Mouse (Mus musculus): ENCODE data around the gene Zeb2. TPM values are rescaled to one million over a fixed set of nuclear protein-coding genes. Genes with fewer than 3 reads are reported as not detected.

Zeb2 gene
- polyA plus RNA-seq, 1 experiment = 73.5 TPM

DNA sequence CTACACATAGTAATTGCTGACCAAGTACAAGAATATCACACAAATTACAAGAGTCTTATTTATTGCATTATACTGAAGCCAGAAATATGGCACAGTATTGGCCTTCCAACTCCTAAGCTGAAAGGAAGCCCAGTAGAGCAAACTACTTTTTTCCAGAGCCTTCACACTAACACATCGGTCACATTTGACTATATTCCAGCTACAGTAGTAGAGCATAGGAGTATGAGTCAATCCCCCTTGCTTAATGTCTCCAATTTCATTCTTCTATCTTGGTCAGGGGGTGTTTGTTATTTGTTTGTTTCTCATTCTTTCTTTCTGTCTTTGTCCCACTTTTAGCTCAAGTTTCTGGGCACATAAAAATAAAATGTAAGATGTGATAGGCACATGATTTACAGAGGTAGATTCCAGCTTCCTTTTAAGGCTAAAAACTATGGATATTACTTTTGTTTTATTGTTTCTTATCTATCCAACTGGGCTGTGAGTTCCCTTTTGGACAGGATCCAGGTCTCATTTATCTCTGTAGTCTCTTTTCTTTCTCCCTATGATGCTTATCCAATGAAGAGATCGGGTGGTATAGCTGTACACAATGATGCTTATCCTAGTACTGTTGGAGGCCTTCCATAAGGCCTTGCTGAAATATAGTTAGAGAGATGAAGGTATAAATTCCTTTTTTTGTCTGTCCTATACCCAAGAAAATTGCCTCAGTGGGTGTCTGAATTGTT, 151.2 kb downstream of the Zeb2 start:
- Histone ChIP-seq H3K27ac (ENCODE audit: insufficient read depth, low read length) (no peak overlapping the region), H3K4me1 (ENCODE audit: control insufficient read depth, insufficient read depth, low read length) (peaks cover 10% of the 10 kb centered on the region), H3K4me3 (ENCODE audit: insufficient read depth, low read length) (no peak overlapping the region)
- no peak for TF ChIP-seq CTCF (IDR thresholded peaks at IDR 0.05; ENCODE audit: borderline replicate concordance, insufficient read depth, low read length)
- no peak for TF ChIP-seq POLR2A (IDR thresholded peaks at IDR 0.05; ENCODE audit: low read depth, low read length)

DNA sequence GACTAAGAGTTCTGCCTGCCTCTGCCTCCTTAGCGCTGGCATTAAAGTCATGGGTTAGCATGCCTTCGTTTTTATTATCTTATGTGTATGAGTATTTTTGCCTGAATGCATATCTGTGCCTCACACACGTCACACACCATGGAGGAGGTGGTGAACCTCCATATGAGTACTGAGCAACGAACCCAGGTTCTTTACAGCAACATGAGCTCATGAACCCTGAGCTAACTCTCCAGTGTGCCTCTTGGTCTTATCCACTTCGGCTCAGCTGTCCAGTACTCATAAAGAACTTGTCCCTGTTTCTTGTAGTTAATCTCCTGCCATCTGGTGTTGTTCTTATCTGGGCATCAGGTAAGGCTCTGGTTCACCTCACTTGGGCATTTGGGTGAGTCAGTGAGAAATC, 154.6 kb downstream of the Zeb2 start:
- peaks cover 12% of the 10 kb centered on the region for H3K4me1 ChIP-seq (ENCODE audit: control insufficient read depth, insufficient read depth, low read length)
- no peak overlapping the region for H3K27ac ChIP-seq (ENCODE audit: insufficient read depth, low read length)
- TF ChIP-seq CTCF (IDR thresholded peaks at IDR 0.05; ENCODE audit: borderline replicate concordance, insufficient read depth, low read length) = no peak
- no peak overlapping the region for H3K4me3 ChIP-seq (ENCODE audit: insufficient read depth, low read length)

DNA sequence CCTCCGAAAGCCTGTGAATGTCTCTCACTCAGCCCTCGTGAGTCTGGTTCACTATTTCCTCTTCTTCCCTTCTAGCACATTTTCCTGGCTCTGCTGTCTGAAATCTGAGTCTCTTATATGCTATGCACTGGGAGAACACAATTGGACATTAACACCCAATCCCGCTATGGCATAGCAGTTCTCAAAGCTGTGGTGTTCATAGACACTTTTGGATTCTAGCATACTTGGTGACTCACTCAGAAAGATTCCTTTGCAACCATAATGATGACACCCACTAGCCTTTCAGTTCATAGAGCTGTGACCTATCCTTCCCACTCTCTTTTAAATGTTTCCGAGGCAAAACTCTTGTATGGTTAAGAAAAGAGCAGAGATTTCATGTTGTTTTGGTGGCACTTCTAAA, 156.0 kb downstream of the Zeb2 start:
- TF ChIP-seq CTCF (IDR thresholded peaks at IDR 0.05; ENCODE audit: borderline replicate concordance, insufficient read depth, low read length) (no peak), POLR2A (IDR thresholded peaks at IDR 0.05; ENCODE audit: low read depth, low read length) (no peak)

DNA sequence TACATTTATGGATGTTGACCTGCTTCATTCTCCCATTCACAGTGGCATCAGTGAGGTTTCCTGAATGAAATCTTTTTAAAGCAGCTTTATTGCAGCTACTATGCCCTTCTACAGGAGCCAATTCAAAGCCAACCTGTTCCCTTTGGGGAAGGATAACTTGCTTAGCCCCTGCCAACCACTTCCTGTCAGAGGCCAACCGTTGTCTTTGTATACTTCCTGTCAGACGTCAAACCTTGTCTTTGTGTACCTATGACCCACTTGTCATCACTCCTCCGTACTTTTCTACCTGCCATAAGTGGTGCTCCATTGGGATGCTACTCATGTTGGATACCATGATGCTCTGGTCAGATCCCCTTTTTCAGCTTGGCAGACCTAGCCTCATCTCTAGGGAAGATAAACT, 156.6 kb downstream of the Zeb2 start:
- TF ChIP-seq CTCF (IDR thresholded peaks at IDR 0.05; ENCODE audit: borderline replicate concordance, insufficient read depth, low read length) = no peak
- TF ChIP-seq POLR2A (IDR thresholded peaks at IDR 0.05; ENCODE audit: low read depth, low read length) = no peak
- Histone ChIP-seq H3K4me3 (ENCODE audit: insufficient read depth, low read length) (no peak overlapping the region), H3K4me1 (ENCODE audit: control insufficient read depth, insufficient read depth, low read length) (peaks cover 13% of the 10 kb centered on the region)

More for the DNA sequence above, 156.0 kb downstream of the Zeb2 start:
- peaks cover 11% of the 10 kb centered on the region for H3K4me1 ChIP-seq (ENCODE audit: control insufficient read depth, insufficient read depth, low read length)
- H3K4me3 ChIP-seq (ENCODE audit: insufficient read depth, low read length) = no peak overlapping the region
- peak overlapping the region; percentile 63 for H3K27ac ChIP-seq (ENCODE audit: insufficient read depth, low read length)

DNA sequence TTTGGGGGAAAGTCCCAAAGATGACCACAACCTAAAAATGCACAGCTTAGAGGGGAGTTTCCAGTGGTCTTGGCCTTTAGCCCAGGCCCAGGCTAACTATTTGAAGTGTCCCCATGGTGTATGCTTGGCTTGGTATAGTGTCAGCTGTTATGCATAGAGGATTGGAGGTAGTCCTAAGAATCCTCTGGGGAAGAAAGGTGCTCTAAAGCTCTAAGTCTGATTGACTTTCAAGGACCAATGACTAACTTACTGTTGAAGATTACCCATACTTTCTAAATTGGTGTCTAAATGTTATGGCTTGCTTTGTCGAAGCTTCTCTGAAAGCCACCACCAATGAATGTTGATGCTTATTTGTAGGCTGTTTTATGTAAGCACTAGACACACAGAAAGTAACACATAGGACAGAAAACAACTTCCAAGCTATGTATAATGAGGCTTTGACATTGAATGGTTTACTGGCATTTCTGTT, 159.8 kb downstream of the Zeb2 start:
- Histone ChIP-seq H3K4me3 (ENCODE audit: insufficient read depth, low read length) (no peak overlapping the region), H3K4me1 (ENCODE audit: control insufficient read depth, insufficient read depth, low read length) (peaks cover 18% of the 10 kb centered on the region), H3K27ac (ENCODE audit: insufficient read depth, low read length) (peak overlapping the region; percentile 75)
- TF ChIP-seq CTCF (IDR thresholded peaks at IDR 0.05; ENCODE audit: borderline replicate concordance, insufficient read depth, low read length) = no peak
- TF ChIP-seq POLR2A (IDR thresholded peaks at IDR 0.05; ENCODE audit: low read depth, low read length) = no peak

More for the DNA sequence above, 156.6 kb downstream of the Zeb2 start:
- peak overlapping the region; percentile 63 for H3K27ac ChIP-seq (ENCODE audit: insufficient read depth, low read length)

DNA sequence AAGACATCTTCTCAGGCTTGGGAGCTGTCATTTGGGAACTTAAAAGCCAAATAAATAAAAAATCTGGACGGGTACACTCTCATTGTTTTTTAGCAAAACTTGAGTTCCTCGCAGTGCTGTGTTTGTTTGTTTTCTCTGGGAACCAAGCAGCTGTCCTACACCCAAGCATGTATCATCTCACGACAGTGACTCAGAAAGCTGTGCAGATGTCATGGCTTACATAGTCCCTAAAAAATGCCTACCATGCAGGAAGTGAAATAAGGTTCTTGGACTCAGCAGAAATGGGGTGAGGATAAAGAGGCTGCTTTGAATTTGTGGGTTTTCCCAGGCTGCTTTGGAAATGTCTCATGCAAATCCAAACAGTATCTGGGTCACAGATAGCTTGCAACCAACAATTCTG, 161.0 kb downstream of the Zeb2 start:
- no peak for TF ChIP-seq CTCF (IDR thresholded peaks at IDR 0.05; ENCODE audit: borderline replicate concordance, insufficient read depth, low read length)
- TF ChIP-seq POLR2A (IDR thresholded peaks at IDR 0.05; ENCODE audit: low read depth, low read length) = no peak
- no peak overlapping the region for H3K4me3 ChIP-seq (ENCODE audit: insufficient read depth, low read length)
- peak overlapping the region; percentile 87 for H3K27ac ChIP-seq (ENCODE audit: insufficient read depth, low read length)
- H3K4me1 ChIP-seq (ENCODE audit: control insufficient read depth, insufficient read depth, low read length) = peaks cover 18% of the 10 kb centered on the region

DNA sequence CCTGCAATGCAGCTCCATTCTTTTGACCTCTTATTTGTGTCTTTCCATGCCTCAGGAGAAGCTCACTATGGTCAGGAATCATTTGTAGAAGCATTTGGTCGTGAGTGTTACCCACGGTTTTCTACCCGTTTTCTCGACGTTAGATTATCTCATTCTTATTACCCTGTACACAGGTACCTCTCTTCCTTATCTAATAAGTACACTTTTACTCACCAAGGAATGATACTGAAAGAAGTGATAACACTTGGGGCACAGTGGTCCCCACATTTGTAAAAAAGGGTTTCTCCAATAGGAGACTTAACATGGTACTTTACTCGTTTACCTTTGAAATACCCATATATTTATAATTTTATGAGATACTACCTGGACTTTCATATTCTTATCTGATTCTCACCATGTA, 161.7 kb downstream of the Zeb2 start:
- H3K4me3 ChIP-seq (ENCODE audit: insufficient read depth, low read length) = no peak overlapping the region
- no peak for TF ChIP-seq CTCF (IDR thresholded peaks at IDR 0.05; ENCODE audit: borderline replicate concordance, insufficient read depth, low read length)
- TF ChIP-seq POLR2A (IDR thresholded peaks at IDR 0.05; ENCODE audit: low read depth, low read length) = no peak
- no peak overlapping the region for H3K27ac ChIP-seq (ENCODE audit: insufficient read depth, low read length)
- H3K4me1 ChIP-seq (ENCODE audit: control insufficient read depth, insufficient read depth, low read length) = peaks cover 12% of the 10 kb centered on the region

DNA sequence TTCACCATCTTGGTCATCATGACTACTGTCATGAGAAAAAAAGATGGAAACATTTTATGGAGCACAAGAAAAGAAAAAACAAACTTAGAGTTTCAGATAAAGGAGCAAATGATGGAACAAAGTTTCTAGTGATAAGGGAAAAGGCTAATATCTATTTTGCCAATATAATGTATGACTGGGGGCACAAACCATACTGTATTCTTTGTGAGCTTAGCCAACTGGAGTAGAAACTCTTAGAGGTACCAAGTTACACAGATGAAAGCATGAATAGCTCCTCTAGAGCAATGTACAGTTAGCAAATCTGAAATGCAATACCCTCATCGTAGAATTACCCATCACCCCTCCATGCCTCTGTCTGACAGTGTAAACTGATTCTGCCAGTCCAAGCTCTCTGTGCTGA, 163.0 kb downstream of the Zeb2 start:
- no peak overlapping the region for H3K27ac ChIP-seq (ENCODE audit: insufficient read depth, low read length)
- TF ChIP-seq POLR2A (IDR thresholded peaks at IDR 0.05; ENCODE audit: low read depth, low read length) (no peak), CTCF (IDR thresholded peaks at IDR 0.05; ENCODE audit: borderline replicate concordance, insufficient read depth, low read length) (no peak)
- no peak overlapping the region for H3K4me3 ChIP-seq (ENCODE audit: insufficient read depth, low read length)
- peaks cover 11% of the 10 kb centered on the region for H3K4me1 ChIP-seq (ENCODE audit: control insufficient read depth, insufficient read depth, low read length)

DNA sequence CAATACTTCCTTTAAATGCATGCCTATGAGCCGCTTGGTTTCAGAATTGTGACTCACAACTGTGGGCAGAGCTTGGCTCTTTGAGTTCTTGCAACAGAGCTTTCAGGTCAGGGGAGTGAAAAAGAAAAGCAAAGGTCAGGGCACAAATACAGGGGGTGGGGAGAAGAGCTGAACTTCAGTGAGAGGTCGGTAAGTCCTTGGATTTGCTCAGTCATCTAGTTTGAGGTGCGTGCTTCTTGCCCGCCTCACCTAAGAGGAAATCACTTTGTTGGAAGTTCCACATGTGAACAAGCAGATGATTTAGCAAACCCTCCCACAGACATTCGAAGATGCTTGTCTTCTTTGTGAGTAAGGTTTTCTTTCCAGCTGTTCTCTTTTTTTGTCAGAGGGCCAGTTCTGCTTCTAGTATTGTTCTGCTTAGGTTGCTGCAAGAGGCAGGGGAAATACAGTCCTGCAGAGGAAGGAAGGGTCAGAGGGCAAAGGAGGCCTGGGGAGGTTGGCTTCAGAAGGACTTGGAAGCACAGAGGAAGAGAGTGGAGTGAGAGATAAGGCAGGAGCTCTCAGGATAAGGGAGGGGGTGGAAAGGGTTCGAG, 164.3 kb downstream of the Zeb2 start:
- H3K4me3 ChIP-seq (ENCODE audit: insufficient read depth, low read length) = no peak overlapping the region
- TF ChIP-seq POLR2A (IDR thresholded peaks at IDR 0.05; ENCODE audit: low read depth, low read length) (no peak), CTCF (IDR thresholded peaks at IDR 0.05; ENCODE audit: borderline replicate concordance, insufficient read depth, low read length) (no peak)
- H3K27ac ChIP-seq (ENCODE audit: insufficient read depth, low read length) = peak overlapping the region; percentile 22
- H3K4me1 ChIP-seq (ENCODE audit: control insufficient read depth, insufficient read depth, low read length) = peaks cover 11% of the 10 kb centered on the region

DNA sequence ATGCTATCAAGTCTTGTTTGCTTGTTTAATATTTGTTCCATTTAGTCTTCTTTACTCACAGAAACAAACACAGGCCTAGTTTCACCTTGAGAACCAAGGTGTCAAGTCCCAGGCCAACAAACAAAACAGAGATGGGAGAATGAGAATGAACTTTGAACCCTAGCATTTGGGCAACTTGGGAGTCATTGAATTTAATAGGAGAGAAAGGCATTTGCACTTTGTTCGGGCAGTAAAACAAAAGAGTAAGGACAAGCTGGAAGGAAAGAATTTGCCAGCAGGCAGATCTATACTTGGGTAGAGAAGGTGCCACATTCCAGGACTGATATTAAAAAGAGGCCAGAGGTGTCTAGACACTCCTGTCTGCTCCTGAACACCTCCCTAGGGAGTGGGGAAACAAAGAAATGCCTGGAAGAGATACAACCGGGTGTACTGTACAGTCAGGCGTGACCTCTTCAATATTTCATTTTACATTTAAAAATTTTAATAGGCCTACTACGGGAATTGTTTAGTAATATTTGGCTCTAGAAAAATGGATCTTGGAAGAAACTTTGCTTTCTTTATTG, 165.5 kb downstream of the Zeb2 start:
- H3K27ac ChIP-seq (ENCODE audit: insufficient read depth, low read length) = no peak overlapping the region
- TF ChIP-seq CTCF (IDR thresholded peaks at IDR 0.05; ENCODE audit: borderline replicate concordance, insufficient read depth, low read length) (no peak), POLR2A (IDR thresholded peaks at IDR 0.05; ENCODE audit: low read depth, low read length) (no peak)
- H3K4me3 ChIP-seq (ENCODE audit: insufficient read depth, low read length) = no peak overlapping the region
- peaks cover 9% of the 10 kb centered on the region for H3K4me1 ChIP-seq (ENCODE audit: control insufficient read depth, insufficient read depth, low read length)

Measured in embryonic fibroblast, embryonic 13.5 days (primary cell).